Mouse (Mus musculus): ENCODE measurements around the gene Pth2r.

DNA sequence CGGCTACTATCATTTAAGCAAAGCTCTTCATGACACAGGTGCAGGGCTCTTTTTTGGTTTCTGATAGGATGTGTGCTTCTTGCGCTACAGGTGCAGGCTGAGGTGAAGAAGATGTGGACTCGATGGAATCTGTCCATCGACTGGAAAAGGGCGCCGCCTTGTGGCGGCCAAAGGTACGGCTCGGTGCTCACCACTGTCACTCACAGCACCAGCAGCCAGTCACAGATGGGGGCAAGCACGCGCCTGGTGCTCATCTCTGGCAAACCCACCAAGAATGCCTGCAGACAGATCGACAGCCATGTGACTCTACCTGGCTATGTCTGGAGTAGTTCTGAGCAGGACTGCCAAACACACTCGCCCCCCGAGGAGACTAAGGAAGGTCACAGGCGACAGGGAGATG is 106.5 kb downstream of the Pth2r start:
- TF ChIP-seq CTCF (IDR thresholded peaks at IDR 0.05; ENCODE audit: insufficient read depth, low read depth, low read length): no peak
- no peak for TF ChIP-seq POLR2A (IDR thresholded peaks at IDR 0.05; ENCODE audit: insufficient read depth, low read depth, low read length)
